Mouse (Mus musculus) layer of hippocampus, postnatal 25 days (tissue): Measurements from ENCODE around the gene Tmppe. TPM values are rescaled to one million over a fixed set of nuclear protein-coding genes. Genes with fewer than 3 reads are reported as not detected.

Experiments
- DNase-seq, 2 experiments: peaks; one replicate each; pipeline ENCODE4 v3.0.0; 2022; ENCODE audit warnings: mixed read lengths in 2 of 2, low spot score in 1 of 2; ENCODE audit errors: extremely low spot score in 1 of 2
- total RNA-seq, 2 experiments: library from RNA; stranded (reverse); gene quantifications; 2 replicates each; pipeline ENCODE4 v1.2.3; 2021

Tmppe gene
- total RNA-seq, 2 experiments from 2014 or later, result 9.8 TPM

DNA sequence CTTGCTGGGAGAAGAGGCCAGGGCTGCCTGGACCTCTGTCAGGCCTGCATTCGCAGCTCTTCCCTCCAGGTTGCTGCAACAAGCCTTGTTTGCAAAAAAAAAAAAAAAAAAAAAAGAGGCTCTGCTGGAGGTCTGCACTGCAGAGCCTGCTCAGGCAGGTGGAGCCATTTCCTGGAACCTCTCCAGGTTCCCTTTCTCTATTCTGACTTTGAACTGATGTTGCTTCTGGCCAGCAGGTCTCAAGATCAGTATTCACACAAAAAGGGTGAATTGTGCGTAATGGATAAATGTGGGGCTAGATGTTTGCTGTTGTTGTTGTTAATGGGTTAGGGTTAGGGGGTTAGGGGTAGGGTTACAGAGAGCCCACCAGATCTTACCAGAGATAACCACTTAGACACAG lies 34.8 kb downstream of the Tmppe start:
- no peak for DNase-seq

DNA sequence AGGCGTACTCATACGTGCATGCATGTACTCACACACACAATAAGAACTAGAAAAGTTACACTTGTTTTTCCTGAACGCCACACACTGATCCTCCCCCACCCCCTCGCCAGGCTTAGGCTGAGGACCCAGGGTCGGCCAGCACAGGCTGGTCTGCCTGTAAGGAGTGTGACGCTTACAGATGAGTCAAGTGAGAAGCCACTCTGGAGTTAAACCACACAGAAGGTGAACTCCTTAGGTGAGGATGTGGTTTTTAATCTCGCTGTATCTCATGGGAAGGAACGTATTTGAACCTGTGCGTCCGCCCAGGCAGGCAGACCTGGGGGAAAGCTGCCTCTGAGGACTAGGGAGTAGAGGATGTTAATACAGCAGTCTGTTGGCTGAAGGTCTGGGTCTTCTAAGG lies 39.6 kb downstream of the Tmppe start:
- DNase-seq, result no peak

DNA sequence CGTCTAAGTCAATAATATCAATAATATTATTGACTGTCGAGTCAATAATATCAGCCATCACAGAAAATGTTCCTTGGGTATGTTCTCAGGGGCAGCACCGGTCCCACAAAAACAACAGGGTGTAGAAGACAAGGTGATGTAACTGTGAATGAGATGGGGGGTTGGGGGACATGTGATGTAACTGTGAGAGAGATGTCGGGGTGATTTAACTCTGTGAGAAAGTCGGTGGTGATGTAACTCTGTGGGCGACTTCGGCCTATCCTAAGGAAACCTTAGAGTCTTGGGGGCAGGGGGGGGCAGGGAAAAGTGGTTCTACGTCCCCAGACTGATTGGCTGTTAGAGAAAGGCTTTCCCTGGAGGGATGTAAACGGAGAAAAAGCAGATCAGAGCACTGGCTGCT lies 41.3 kb downstream of the Tmppe start:
- DNase-seq, result no peak

DNA sequence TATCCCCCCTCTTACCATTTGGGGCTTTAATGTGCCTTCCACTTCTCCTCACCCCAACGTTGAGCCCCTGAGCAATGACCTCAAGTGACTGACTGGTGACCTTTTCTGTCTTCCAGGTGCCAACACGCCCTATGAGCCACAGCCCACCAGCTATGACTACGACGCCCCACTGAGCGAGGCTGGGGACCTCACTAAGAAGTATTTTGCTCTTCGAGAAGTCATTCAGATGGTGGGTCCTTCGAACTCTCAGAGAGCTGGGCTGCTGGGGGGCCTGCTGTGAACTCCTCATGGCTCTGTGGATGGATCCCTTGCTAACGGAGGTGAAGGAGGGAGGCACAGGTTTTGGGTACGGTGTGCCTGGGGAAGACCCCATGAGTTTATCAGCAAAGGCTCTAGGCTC lies 42.0 kb downstream of the Tmppe start:
- no peak for DNase-seq

DNA sequence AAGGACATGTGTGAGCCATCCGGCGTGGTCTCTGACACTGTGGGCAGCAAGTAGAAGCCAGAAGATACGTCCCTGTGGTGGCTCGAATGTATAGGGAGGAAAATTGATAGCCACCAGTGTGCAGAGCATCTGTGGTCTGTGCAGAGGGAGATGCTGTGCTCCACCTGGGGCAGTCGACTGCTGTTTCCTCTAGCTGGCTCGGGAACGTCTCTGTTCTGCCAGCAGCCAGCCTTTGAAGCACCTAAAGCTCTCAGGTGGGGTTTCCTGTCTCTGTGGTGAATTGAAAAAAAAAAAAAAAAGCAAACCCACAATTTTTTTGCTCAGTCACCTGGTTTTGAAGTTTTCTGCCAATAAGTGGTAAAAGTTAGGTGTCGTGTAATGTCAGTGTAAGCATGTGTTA lies 42.4 kb downstream of the Tmppe start:
- no peak for DNase-seq

DNA sequence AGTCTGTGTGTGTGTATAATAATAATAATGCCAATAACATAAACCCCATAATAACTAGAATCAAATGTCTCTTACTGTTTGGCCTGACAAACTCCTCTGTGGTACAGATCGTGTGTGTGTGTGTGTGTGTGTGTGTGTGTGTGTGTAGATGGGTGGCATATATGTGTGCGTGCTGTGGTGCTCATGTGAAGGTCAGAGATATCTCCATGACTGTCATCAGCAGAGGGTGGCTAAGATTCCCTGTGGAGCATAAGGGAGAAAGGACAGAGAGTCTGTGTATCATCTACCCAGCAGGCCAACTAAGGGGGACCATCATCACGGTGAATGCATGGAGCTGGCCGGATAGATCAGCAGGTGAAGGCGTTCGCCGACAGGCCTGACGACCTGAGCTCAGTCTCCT lies 46.0 kb downstream of the Tmppe start:
- DNase-seq, result no peak

DNA sequence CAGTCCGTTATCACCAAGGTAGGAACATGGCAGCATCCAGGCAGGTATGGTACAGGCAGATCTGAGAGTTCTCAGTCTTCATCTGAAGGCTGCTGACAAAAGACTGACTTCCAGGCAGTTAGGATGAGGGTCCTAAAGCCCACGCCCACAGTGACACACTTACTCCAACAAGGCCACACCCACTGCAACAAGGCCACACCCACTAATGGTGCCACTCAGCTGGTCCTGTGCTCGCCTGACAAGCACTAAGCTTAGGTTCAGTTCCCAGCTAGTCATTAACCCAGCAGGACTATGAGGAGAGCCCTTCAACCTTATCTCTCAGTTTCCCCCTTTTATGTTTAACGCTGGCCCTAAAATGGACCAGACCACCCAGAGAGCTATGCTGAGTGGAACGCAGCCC lies 47.8 kb downstream of the Tmppe start:
- no peak for DNase-seq

DNA sequence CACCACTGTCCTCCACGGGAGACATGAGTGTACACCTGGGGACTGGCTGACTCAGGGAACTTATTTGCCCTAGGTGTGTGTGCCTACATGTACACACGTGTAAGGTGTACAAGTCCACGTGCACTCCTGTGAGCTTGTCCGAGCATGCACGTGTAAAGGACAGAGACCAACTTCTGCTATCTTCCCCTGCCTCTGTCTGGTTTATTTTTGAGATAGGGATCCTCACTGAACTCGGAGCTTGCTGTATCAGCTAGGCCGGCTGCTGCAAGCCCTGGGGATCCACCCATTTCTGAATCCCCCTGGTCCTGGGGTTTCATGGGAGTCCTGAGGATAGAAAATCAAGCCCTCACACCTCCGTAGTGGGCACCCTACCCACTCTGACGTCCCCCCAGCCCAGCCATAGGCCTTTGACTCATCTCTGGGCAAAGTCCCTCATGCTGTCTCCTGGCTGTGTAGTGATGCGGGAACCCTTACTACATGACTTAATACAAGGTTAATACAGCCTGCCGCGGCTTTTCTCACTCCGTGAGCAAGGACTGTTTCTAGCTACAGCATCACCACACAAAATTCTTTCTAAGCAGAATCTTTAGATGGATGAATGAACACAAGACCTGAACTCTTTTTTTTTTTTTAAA lies 48.3 kb downstream of the Tmppe start:
- no peak for DNase-seq

DNA sequence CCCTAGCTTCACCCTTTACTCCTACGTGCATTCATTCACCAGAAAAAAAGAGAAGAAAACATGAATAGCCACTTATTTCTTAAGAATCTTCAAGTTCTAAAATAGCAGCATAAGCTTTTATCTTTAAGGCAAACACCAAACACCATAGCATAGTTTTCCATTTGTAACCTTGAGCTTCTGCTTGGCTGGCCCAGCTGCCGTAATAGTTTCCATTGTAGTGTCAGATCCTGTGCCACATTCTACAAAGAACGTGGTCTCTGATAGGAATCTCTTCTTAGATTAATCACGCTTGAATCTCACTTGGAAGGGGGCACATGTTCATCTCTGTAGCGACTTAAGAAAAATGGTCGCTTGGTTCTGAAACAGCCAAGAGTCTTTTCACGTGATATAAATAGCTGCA lies 50.7 kb downstream of the Tmppe start:
- no peak for DNase-seq

DNA sequence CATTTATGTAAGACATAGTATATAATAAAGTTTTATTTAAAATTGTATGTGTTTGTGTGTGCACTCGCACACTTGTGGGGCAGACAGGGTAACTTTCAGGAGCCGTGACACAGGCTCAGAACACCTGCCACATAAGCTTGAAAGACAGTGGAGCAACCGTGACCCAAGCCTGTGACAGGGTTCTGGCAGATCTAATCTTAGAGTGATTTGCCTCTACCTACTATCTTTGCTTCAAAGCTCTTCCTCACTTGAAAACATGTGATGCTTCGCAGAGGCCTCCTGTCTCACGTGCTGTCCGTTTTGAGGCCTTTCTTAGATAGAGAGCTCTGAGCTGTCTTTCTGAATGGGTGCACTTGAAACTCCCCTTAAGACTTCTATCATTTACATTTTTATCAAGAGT lies 51.5 kb downstream of the Tmppe start:
- DNase-seq, result no peak

DNA sequence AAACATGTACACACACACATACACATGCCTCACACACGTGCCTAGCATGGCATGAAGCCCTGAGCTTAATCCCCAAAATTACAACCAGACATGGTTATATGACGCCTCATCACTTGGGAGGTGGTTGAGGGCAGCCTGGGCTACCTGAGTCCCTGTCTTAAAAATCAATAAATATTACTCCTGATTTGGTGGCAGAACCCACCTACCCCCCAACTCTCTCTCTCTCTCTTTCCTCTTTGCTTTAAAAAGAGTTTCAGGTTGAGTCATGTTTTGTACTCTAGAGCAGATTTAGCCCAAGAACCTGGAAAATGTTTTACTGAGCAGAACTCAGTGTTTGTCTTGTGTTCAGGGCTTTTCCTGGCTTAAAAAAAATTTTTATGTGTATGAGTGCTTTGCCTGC lies 54.5 kb downstream of the Tmppe start:
- DNase-seq, result no peak

Other genes with a start within 250 kb of the Tmppe start
- not detected for gene Bcl2a1c, start 71.0 kb upstream of the Tmppe start, total RNA-seq
- gene Crtap, start 10.4 kb upstream of the Tmppe start, total RNA-seq, result 1 to 10 TPM; 5.7 to 6.9 TPM
- gene Glb1, start within 50 bp of the Tmppe start, total RNA-seq, result 10 to 100 TPM; 22.8 to 23.7 TPM
- not detected for gene Ccr4, start 103.8 kb downstream of the Tmppe start, total RNA-seq
- not detected for gene C130032M10Rik, start 114.6 kb downstream of the Tmppe start, total RNA-seq
- 1 to 10 TPM in 1 of 2 experiments, under 1 TPM in 1; 0.91 to 1.2 TPM for gene Trim71, start 163.3 kb downstream of the Tmppe start, total RNA-seq
- gene Cnot10, start 239.1 kb downstream of the Tmppe start, total RNA-seq, result 10 to 100 TPM; 50.8 to 51.9 TPM